34 mouse cellular contexts compared by ENCODE assay signal in the genomic region with DNA sequence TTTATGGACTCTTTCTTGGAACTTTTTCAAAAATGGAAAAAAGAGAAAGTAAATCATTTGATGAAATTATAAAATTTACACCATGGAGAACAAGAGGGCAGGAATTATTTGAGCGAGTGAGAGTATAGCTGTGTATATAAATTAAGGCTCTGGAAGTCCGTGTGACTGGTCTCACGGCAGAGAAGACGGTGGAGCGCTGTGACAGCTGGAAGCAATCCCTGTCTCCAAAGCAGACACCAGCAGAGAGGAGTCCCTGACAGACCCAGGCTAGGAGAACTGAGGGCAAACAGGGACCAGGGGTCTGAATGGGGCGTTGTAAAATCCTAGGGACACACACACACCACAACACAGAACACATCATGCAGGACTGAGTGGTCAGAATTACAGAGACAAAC. TPM values are rescaled to one million over a fixed set of nuclear protein-coding genes. Genes with fewer than 3 reads are reported as not detected.
DNase-seq lines count a peak whose midpoint lies in the region; ATAC-seq and TF ChIP-seq lines count a peak whose summit lies in the region.
"Had no signal": no experiment of that assay in that cellular context is flagged by ENCODE, and none has a peak within 500 bp of the region (broad histone marks: within the 10 kb centered on the region; RNA-seq: fewer than 3 reads in every experiment).

No protein-coding gene starts in this region.

- no peak overlapping the region for H3K9ac ChIP-seq in hindbrain, embryonic 12.5 days
- H3K9ac ChIP-seq in kidney, postnatal 0 days (ENCODE audit: low read depth, low read length): no peak overlapping the region
- no peak overlapping the region; the same call in 1 of the 2 replicates for H3K9ac ChIP-seq in lung, embryonic 14.5 days
- H3K9ac ChIP-seq: hindbrain, embryonic 14.5 days; liver, embryonic 15.5 days had no signal

- H3K4me2 ChIP-seq in hindbrain, embryonic 12.5 days (replicated peaks): no peak overlapping the region
- no peak overlapping the region for H3K4me2 ChIP-seq in kidney, postnatal 0 days (ENCODE audit: low read length)
- no peak overlapping the region for H3K4me2 ChIP-seq in lung, embryonic 14.5 days
- H3K4me2 ChIP-seq: heart, embryonic 11.5 days; hindbrain, embryonic 14.5 days; liver, embryonic 15.5 days had no signal

- 0 out of 2 replicates have a peak overlapping the region, but pooled peaks have one; percentile 25 for H3K27ac ChIP-seq in hindbrain, embryonic 10.5 days
- H3K27ac ChIP-seq in hindbrain, embryonic 12.5 days: no peak overlapping the region
- no peak overlapping the region for H3K27ac ChIP-seq in kidney, postnatal 0 days
- H3K27ac ChIP-seq in lung, embryonic 14.5 days (ENCODE audit: low read depth): no peak overlapping the region
- H3K27ac ChIP-seq: gastrocnemius, adult 2 months; hindbrain, embryonic 14.5 days; liver, embryonic 15.5 days had no signal

- H3K9me3 ChIP-seq in hindbrain, embryonic 10.5 days: no peaks in the 10 kb centered on the region
- no peaks in the 10 kb centered on the region for H3K9me3 ChIP-seq in hindbrain, embryonic 12.5 days (replicated peaks)
- no peaks in the 10 kb centered on the region for H3K9me3 ChIP-seq in kidney, postnatal 0 days (replicated peaks; ENCODE audit: low read length)
- no peaks in the 10 kb centered on the region for H3K9me3 ChIP-seq in lung, embryonic 14.5 days (ENCODE audit: low read depth, low read length)
- H3K9me3 ChIP-seq: liver, embryonic 15.5 days had no signal

- H3K4me1 ChIP-seq in hindbrain, embryonic 10.5 days (replicated peaks): peaks cover 8% of the 10 kb centered on the region
- H3K4me1 ChIP-seq in hindbrain, embryonic 12.5 days: no peaks in the 10 kb centered on the region
- H3K4me1 ChIP-seq in kidney, postnatal 0 days (replicated peaks; ENCODE audit: insufficient read depth, low read length): no peaks in the 10 kb centered on the region
- H3K4me1 ChIP-seq in lung, embryonic 14.5 days (ENCODE audit: insufficient read depth): no peaks in the 10 kb centered on the region

- peaks cover 56% of the 10 kb centered on the region for H3K36me3 ChIP-seq in hindbrain, embryonic 10.5 days
- H3K36me3 ChIP-seq in hindbrain, embryonic 12.5 days: peaks cover 34% of the 10 kb centered on the region
- no peaks in the 10 kb centered on the region for H3K36me3 ChIP-seq in kidney, postnatal 0 days (ENCODE audit: insufficient read depth, low read length)
- H3K36me3 ChIP-seq in lung, embryonic 14.5 days (ENCODE audit: insufficient read depth): peaks cover 32% of the 10 kb centered on the region; the same call in 1 of the 2 replicates

- ATAC-seq in hindbrain, embryonic 12.5 days (ENCODE audit: low FRiP score): no peak
- no peak for ATAC-seq in kidney, postnatal 0 days (replicated peaks; ENCODE audit: low FRiP score, low read depth)
- peak; percentile 44; the same call in 1 of the 2 replicates for ATAC-seq in lung, embryonic 14.5 days (ENCODE audit: insufficient read depth)
- ATAC-seq: forebrain, embryonic 16.5 days; midbrain, embryonic 16.5 days had no signal

- no peaks in the 10 kb centered on the region for H3K27me3 ChIP-seq in hindbrain, embryonic 10.5 days (ENCODE audit: insufficient read depth, poor library complexity, severe bottlenecking)
- no peaks in the 10 kb centered on the region for H3K27me3 ChIP-seq in hindbrain, embryonic 12.5 days
- H3K27me3 ChIP-seq in kidney, postnatal 0 days (ENCODE audit: insufficient read depth, low read length): no peaks in the 10 kb centered on the region
- H3K27me3 ChIP-seq in lung, embryonic 14.5 days (ENCODE audit: insufficient read depth, low read length): no peaks in the 10 kb centered on the region
- H3K27me3 ChIP-seq: liver, embryonic 15.5 days had no signal

- DNase-seq in hindbrain, embryonic 10.5 days (ENCODE audit: low spot score): no peak
- DNase-seq in kidney, postnatal 0 days (ENCODE audit: low spot score): peak; percentile 64
- no peak for DNase-seq in kidney, postnatal 25 days
- DNase-seq in lung, embryonic 14.5 days: no peak
- no peak for DNase-seq in lung, postnatal 36 days
- DNase-seq in adrenal gland, postnatal 10 days: no peak
- DNase-seq: adrenal gland, postnatal 25 days; cerebellum, adult 11-12 months; cerebellum, adult 9-11 months; embryo, embryonic 11 days; gastrocnemius, adult 2 months; gastrocnemius, postnatal 36 days; heart, adult 18-20 months; heart, postnatal 36 days; kidney, postnatal 36 days; layer of hippocampus, postnatal 36 days; left cerebral cortex, postnatal 4 days; liver; lung, postnatal 10 days; right cerebral cortex, adult 18-20 months; spleen, adult 18-20 months; thymus, postnatal 14 days had no signal

- 80% methylated on average over 6 of the region's 6 CpGs for WGBS in hindbrain, embryonic 10.5 days
- 78% methylated on average over 6 of the region's 6 CpGs for WGBS in hindbrain, embryonic 12.5 days
- 36% methylated on average over 6 of the region's 6 CpGs for WGBS in kidney, postnatal 0 days
- WGBS in lung, embryonic 14.5 days: 35% methylated on average over 6 of the region's 6 CpGs

- H3K4me3 ChIP-seq in hindbrain, embryonic 10.5 days: no peak overlapping the region
- no peak overlapping the region for H3K4me3 ChIP-seq in hindbrain, embryonic 12.5 days
- no peak overlapping the region for H3K4me3 ChIP-seq in kidney, postnatal 0 days (replicated peaks; ENCODE audit: low read depth, low read length)
- no peak overlapping the region for H3K4me3 ChIP-seq in lung, embryonic 14.5 days (ENCODE audit: low read depth, low read length)
- H3K4me3 ChIP-seq: erythroblast, embryonic 14.5 days; gastrocnemius, adult 2 months; liver, embryonic 15.5 days had no signal

- no peak for TF ChIP-seq CTCF in kidney, postnatal 0 days (IDR thresholded peaks at IDR 0.05; ENCODE audit: low read depth)
- no peak for TF ChIP-seq CTCF in lung, embryonic 14.5 days (IDR thresholded peaks at IDR 0.05; ENCODE audit: low read depth)

RNA-seq across cellular contexts. Expression of gene Cort, which starts 0.5 kb away (rescaled TPM):
- polyA plus RNA-seq in hindbrain, embryonic 10.5 days (2016; fragmentation: Nextera tagmentation; extraction: Ambion mirVana): 0.25 and 1.0 TPM in 2 replicates
- polyA plus RNA-seq in hindbrain, embryonic 12.5 days (2016; fragmentation: Nextera tagmentation; extraction: Ambion mirVana): 0.34 and 0.36 TPM in 2 replicates
- 0.18 TPM in 1 of 2 replicates, not detected in the other for polyA plus RNA-seq in kidney, postnatal 0 days (2015; fragmentation: Nextera tagmentation; extraction: Ambion mirVana)
- polyA plus RNA-seq in lung, embryonic 14.5 days (2014; fragmentation: Nextera tagmentation; extraction: Ambion mirVana): not detected in 2 replicates
- 1 to 10 TPM; 1.5 TPM for total RNA-seq in adrenal gland, postnatal 10 days (2021)
- total RNA-seq: gastrocnemius, postnatal 36 days; heart, adult 18-20 months; heart, postnatal 36 days; neutrophil, adult 5-6 weeks had no signal
- polyA plus RNA-seq: heart, embryonic 16.5 days; neural tube, embryonic 11.5 days; stomach, embryonic 16.5 days; urinary bladder, adult 2 months had no signal

RNA-seq across cellular contexts. Expression of gene Cenps, which starts 11.3 kb away (rescaled TPM):
- 56.0 and 61.9 TPM in 2 replicates for polyA plus RNA-seq in hindbrain, embryonic 10.5 days (2016; fragmentation: Nextera tagmentation; extraction: Ambion mirVana)
- 32.4 and 32.9 TPM in 2 replicates for polyA plus RNA-seq in hindbrain, embryonic 12.5 days (2016; fragmentation: Nextera tagmentation; extraction: Ambion mirVana)
- 25.3 and 28.3 TPM in 2 replicates for polyA plus RNA-seq in kidney, postnatal 0 days (2015; fragmentation: Nextera tagmentation; extraction: Ambion mirVana)
- 42.7 and 44.3 TPM in 2 replicates for polyA plus RNA-seq in lung, embryonic 14.5 days (2014; fragmentation: Nextera tagmentation; extraction: Ambion mirVana)
- total RNA-seq in adrenal gland, postnatal 10 days (2021): 10 to 100 TPM in 1 of 2 experiments, 1 to 10 TPM in 1; 7.8 to 11.0 TPM

RNA-seq across cellular contexts. Expression of gene Dffa, which starts 22.2 kb away (rescaled TPM):
- polyA plus RNA-seq in hindbrain, embryonic 10.5 days (2016; fragmentation: Nextera tagmentation; extraction: Ambion mirVana): 33.1 and 36.3 TPM in 2 replicates
- polyA plus RNA-seq in hindbrain, embryonic 12.5 days (2016; fragmentation: Nextera tagmentation; extraction: Ambion mirVana): 30.2 and 30.6 TPM in 2 replicates
- polyA plus RNA-seq in kidney, postnatal 0 days (2015; fragmentation: Nextera tagmentation; extraction: Ambion mirVana): 30.3 and 32.9 TPM in 2 replicates
- polyA plus RNA-seq in lung, embryonic 14.5 days (2014; fragmentation: Nextera tagmentation; extraction: Ambion mirVana): 26.3 and 29.7 TPM in 2 replicates
- total RNA-seq in adrenal gland, postnatal 10 days (2021): 10 to 100 TPM; 21.0 to 23.9 TPM

RNA-seq across cellular contexts. Expression of gene Pex14, which starts 26.4 kb away (rescaled TPM):
- polyA plus RNA-seq in hindbrain, embryonic 10.5 days (2016; fragmentation: Nextera tagmentation; extraction: Ambion mirVana): 60.4 and 60.8 TPM in 2 replicates
- 49.4 and 55.5 TPM in 2 replicates for polyA plus RNA-seq in hindbrain, embryonic 12.5 days (2016; fragmentation: Nextera tagmentation; extraction: Ambion mirVana)
- polyA plus RNA-seq in kidney, postnatal 0 days (2015; fragmentation: Nextera tagmentation; extraction: Ambion mirVana): 55.6 and 61.6 TPM in 2 replicates
- polyA plus RNA-seq in lung, embryonic 14.5 days (2014; fragmentation: Nextera tagmentation; extraction: Ambion mirVana): 39.6 and 43.7 TPM in 2 replicates
- 10 to 100 TPM; 67.9 to 74.0 TPM for total RNA-seq in adrenal gland, postnatal 10 days (2021)

RNA-seq across cellular contexts. Expression of gene Pgd, which starts 40.5 kb away (rescaled TPM):
- polyA plus RNA-seq in hindbrain, embryonic 10.5 days (2016; fragmentation: Nextera tagmentation; extraction: Ambion mirVana): 143 and 161 TPM in 2 replicates
- polyA plus RNA-seq in hindbrain, embryonic 12.5 days (2016; fragmentation: Nextera tagmentation; extraction: Ambion mirVana): 116 and 123 TPM in 2 replicates
- 95.4 and 101 TPM in 2 replicates for polyA plus RNA-seq in kidney, postnatal 0 days (2015; fragmentation: Nextera tagmentation; extraction: Ambion mirVana)
- polyA plus RNA-seq in lung, embryonic 14.5 days (2014; fragmentation: Nextera tagmentation; extraction: Ambion mirVana): 45.7 and 47.0 TPM in 2 replicates
- total RNA-seq in adrenal gland, postnatal 10 days (2021): 100 to 1,000 TPM; 175 to 176 TPM
